Mouse (Mus musculus) kidney, adult 2 months (tissue): ENCODE results near the gene Gpr45.

Source experiments
- CTCF ChIP-seq: fragments of 200-500 bp; conservative IDR thresholded peaks from 2 replicates; pipeline ENCODE4 v1.5.1; 2011; ENCODE audit warnings: low read depth, mild to moderate bottlenecking, control low read depth, low read length, moderate library complexity, mixed read lengths; ENCODE audit not compliant: insufficient read depth, insufficient read length
- POLR2A ChIP-seq: fragments of 200-500 bp; IDR thresholded peaks from one replicate; pipeline ENCODE4 v1.6.1; 2011; ENCODE audit warnings: low read depth, low read length, control low read depth

DNA sequence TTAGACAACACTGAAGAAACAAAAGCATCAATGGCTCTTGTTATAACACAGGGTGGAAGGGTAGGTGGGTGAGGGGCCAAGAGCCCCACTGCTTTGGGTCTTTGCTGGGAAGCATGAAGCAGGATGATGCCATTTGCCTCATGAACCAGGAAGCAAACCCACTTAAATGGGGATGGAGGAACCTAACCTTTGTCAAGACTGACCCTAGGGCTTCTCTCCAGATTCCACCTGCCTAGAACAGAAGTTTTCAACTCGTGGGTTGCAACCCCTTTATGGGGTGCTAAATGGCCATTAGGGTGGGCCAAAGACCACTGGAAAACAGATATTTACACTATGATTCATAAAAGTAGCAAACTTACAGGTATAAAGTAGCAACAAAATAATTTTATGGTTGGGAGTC, 119.9 kb downstream of the Gpr45 start:
- TF ChIP-seq CTCF, result no peak
- no peak for TF ChIP-seq POLR2A
